Mouse (Mus musculus): ENCODE measurements around the gene Mdfi. TPM values are rescaled to one million over a fixed set of nuclear protein-coding genes. Genes with fewer than 3 reads are reported as not detected.

Mdfi gene
- polyA plus RNA-seq, 1 experiment from 2014 or later = 13.1 TPM

- WGBS = 85% methylated on average over 8 of the region's 8 CpGs
- Histone ChIP-seq H3K36me3 (replicated peaks) (no peaks in the 10 kb centered on the region), H3K27ac (0 out of 2 replicates have a peak overlapping the region, but pooled peaks have one; percentile 30), H3K4me3 (no peak overlapping the region), H3K4me1 (peaks cover 6% of the 10 kb centered on the region), H3K9me3 (peaks cover 7% of the 10 kb centered on the region), H3K27me3 (ENCODE audit: poor library complexity, severe bottlenecking) (peaks cover 18% of the 10 kb centered on the region)
- DNase-seq (ENCODE audit: extremely low spot score, low spot score) = no peak
Measured at GRCm38 (mm10) chr17:47841521-47841920, 7.0 kb upstream of the Mdfi start.

- WGBS = 70% methylated on average over 6 of the region's 6 CpGs
- DNase-seq (ENCODE audit: extremely low spot score, low spot score) = no peak
- peaks cover 55% of the 10 kb centered on the region for H3K27me3 ChIP-seq (ENCODE audit: poor library complexity, severe bottlenecking)
Measured at GRCm38 (mm10) chr17:47837808-47838207, 3.3 kb upstream of the Mdfi start.

GRCm38 (mm10) chr17:47833628-47834481 is 636 bp downstream of the Mdfi start:
- WGBS = 1% methylated on average over 45 of the region's 45 CpGs
- H3K4me3 ChIP-seq = peak overlapping the region; percentile 74
- peaks cover 93% of the 10 kb centered on the region for H3K27me3 ChIP-seq (ENCODE audit: poor library complexity, severe bottlenecking)
- peaks cover 16% of the 10 kb centered on the region; the same call in 1 of the 2 replicates for H3K36me3 ChIP-seq (replicated peaks)
- H3K27ac ChIP-seq = peak overlapping the region; percentile 85
- no peaks in the 10 kb centered on the region for H3K9me3 ChIP-seq
- H3K4me1 ChIP-seq = peaks cover 63% of the 10 kb centered on the region
- DNase-seq (ENCODE audit: extremely low spot score, low spot score) = peak; percentile 47

More at GRCm38 (mm10) chr17:47837808-47838207, 3.3 kb upstream of the Mdfi start:
- Histone ChIP-seq H3K36me3 (replicated peaks) (no peaks in the 10 kb centered on the region), H3K27ac (no peak overlapping the region), H3K9me3 (no peaks in the 10 kb centered on the region), H3K4me1 (peaks cover 25% of the 10 kb centered on the region), H3K4me3 (no peak overlapping the region)

GRCm38 (mm10) chr17:47833029-47833627 is 1.4 kb downstream of the Mdfi start:
- Histone ChIP-seq H3K4me3 (peak overlapping the region; percentile 74), H3K27me3 (ENCODE audit: poor library complexity, severe bottlenecking) (peaks cover 89% of the 10 kb centered on the region), H3K27ac (peak overlapping the region; percentile 85), H3K4me1 (peaks cover 67% of the 10 kb centered on the region), H3K9me3 (no peaks in the 10 kb centered on the region), H3K36me3 (replicated peaks) (peaks cover 16% of the 10 kb centered on the region; the same call in 1 of the 2 replicates)
- 1% methylated on average over 42 of the region's 45 CpGs for WGBS
- peak; percentile 73 for DNase-seq (ENCODE audit: extremely low spot score, low spot score)

GRCm38 (mm10) chr17:47832501-47833028 is 1.9 kb downstream of the Mdfi start:
- no peak for DNase-seq (ENCODE audit: extremely low spot score, low spot score)
- Histone ChIP-seq H3K27ac (peak overlapping the region; percentile 85), H3K4me3 (peak overlapping the region; percentile 74), H3K27me3 (ENCODE audit: poor library complexity, severe bottlenecking) (peaks cover 83% of the 10 kb centered on the region), H3K9me3 (no peaks in the 10 kb centered on the region), H3K36me3 (replicated peaks) (peaks cover 18% of the 10 kb centered on the region; the same call in 1 of the 2 replicates), H3K4me1 (peaks cover 63% of the 10 kb centered on the region)
- 1% methylated on average over 15 of the region's 17 CpGs for WGBS

GRCm38 (mm10) chr17:47831772-47832171 is 2.7 kb downstream of the Mdfi start:
- Histone ChIP-seq H3K4me3 (peak overlapping the region; percentile 74), H3K36me3 (replicated peaks) (peaks cover 25% of the 10 kb centered on the region), H3K4me1 (peaks cover 62% of the 10 kb centered on the region), H3K9me3 (peaks cover 3% of the 10 kb centered on the region; the same call in 1 of the 2 replicates), H3K27ac (peak overlapping the region; percentile 85), H3K27me3 (ENCODE audit: poor library complexity, severe bottlenecking) (peaks cover 77% of the 10 kb centered on the region)
- 31% methylated on average over 5 of the region's 5 CpGs for WGBS
- no peak for DNase-seq (ENCODE audit: extremely low spot score, low spot score)

GRCm38 (mm10) chr17:47831161-47831560 is 3.3 kb downstream of the Mdfi start:
- Histone ChIP-seq H3K4me3 (peak overlapping the region; percentile 74), H3K36me3 (replicated peaks) (peaks cover 27% of the 10 kb centered on the region), H3K4me1 (peaks cover 62% of the 10 kb centered on the region), H3K27me3 (ENCODE audit: poor library complexity, severe bottlenecking) (peaks cover 71% of the 10 kb centered on the region), H3K9me3 (peaks cover 4% of the 10 kb centered on the region; the same call in 1 of the 2 replicates), H3K27ac (peak overlapping the region; percentile 85)
- peak; percentile 57 for DNase-seq (ENCODE audit: extremely low spot score, low spot score)
- 4% methylated on average over 9 of the region's 9 CpGs for WGBS

- 65% methylated on average over 8 of the region's 8 CpGs for WGBS
Measured at GRCm38 (mm10) chr17:47821339-47821738, 13.2 kb downstream of the Mdfi start.

GRCm38 (mm10) chr17:47818038-47818725 is 16.3 kb downstream of the Mdfi start:
- no peaks in the 10 kb centered on the region for H3K9me3 ChIP-seq
- peaks cover 32% of the 10 kb centered on the region for H3K27me3 ChIP-seq (ENCODE audit: poor library complexity, severe bottlenecking)
- peaks cover 64% of the 10 kb centered on the region for H3K4me1 ChIP-seq
- H3K4me3 ChIP-seq = no peak overlapping the region
- H3K36me3 ChIP-seq (replicated peaks) = peaks cover 62% of the 10 kb centered on the region
- no peak overlapping the region for H3K27ac ChIP-seq
- WGBS = 85% methylated on average over 13 of the region's 13 CpGs
- no peak for DNase-seq (ENCODE audit: extremely low spot score, low spot score)

More at GRCm38 (mm10) chr17:47821339-47821738, 13.2 kb downstream of the Mdfi start:
- H3K4me3 ChIP-seq = no peak overlapping the region
- DNase-seq (ENCODE audit: extremely low spot score, low spot score) = no peak
- H3K27ac ChIP-seq = peak overlapping the region; percentile 72
- peaks cover 41% of the 10 kb centered on the region for H3K4me1 ChIP-seq
- H3K27me3 ChIP-seq (ENCODE audit: poor library complexity, severe bottlenecking) = peaks cover 2% of the 10 kb centered on the region
- no peaks in the 10 kb centered on the region for H3K9me3 ChIP-seq
- peaks cover 62% of the 10 kb centered on the region for H3K36me3 ChIP-seq (replicated peaks)

GRCm38 (mm10) chr17:47815446-47815845 is 19.0 kb downstream of the Mdfi start:
- DNase-seq (ENCODE audit: extremely low spot score, low spot score) = no peak
- H3K27ac ChIP-seq = peak overlapping the region; percentile 64
- H3K9me3 ChIP-seq = no peaks in the 10 kb centered on the region
- WGBS = 43% methylated on average over 10 of the region's 10 CpGs
- H3K36me3 ChIP-seq (replicated peaks) = peaks cover 49% of the 10 kb centered on the region
- H3K4me3 ChIP-seq = no peak overlapping the region
- H3K27me3 ChIP-seq (ENCODE audit: poor library complexity, severe bottlenecking) = peaks cover 49% of the 10 kb centered on the region
- peaks cover 62% of the 10 kb centered on the region for H3K4me1 ChIP-seq

- H3K27ac ChIP-seq = peak overlapping the region; percentile 62
- WGBS = 29% methylated on average over 6 of the region's 6 CpGs
- peaks cover 39% of the 10 kb centered on the region for H3K36me3 ChIP-seq (replicated peaks)
- no peak for DNase-seq (ENCODE audit: extremely low spot score, low spot score)
- H3K4me3 ChIP-seq = no peak overlapping the region
- peaks cover 58% of the 10 kb centered on the region for H3K4me1 ChIP-seq
- no peaks in the 10 kb centered on the region for H3K9me3 ChIP-seq
- peaks cover 58% of the 10 kb centered on the region for H3K27me3 ChIP-seq (ENCODE audit: poor library complexity, severe bottlenecking)
Measured at GRCm38 (mm10) chr17:47814496-47814895, 20.0 kb downstream of the Mdfi start.

GRCm38 (mm10) chr17:47813616-47814015 is 20.9 kb downstream of the Mdfi start:
- WGBS = 51% methylated on average over 5 of the region's 5 CpGs
- H3K27ac ChIP-seq = peak overlapping the region; percentile 71
- H3K9me3 ChIP-seq = no peaks in the 10 kb centered on the region
- no peak for DNase-seq (ENCODE audit: extremely low spot score, low spot score)
- peaks cover 60% of the 10 kb centered on the region for H3K4me1 ChIP-seq
- H3K27me3 ChIP-seq (ENCODE audit: poor library complexity, severe bottlenecking) = peaks cover 67% of the 10 kb centered on the region
- H3K36me3 ChIP-seq (replicated peaks) = peaks cover 30% of the 10 kb centered on the region
- no peak overlapping the region for H3K4me3 ChIP-seq

Data from forebrain, embryonic 10.5 days (tissue).